Mouse (Mus musculus): ENCODE results near the gene B4galt5. TPM values are rescaled to one million over a fixed set of nuclear protein-coding genes. Genes with fewer than 3 reads are reported as not detected.

B4galt5 gene
- polyA plus RNA-seq, 1 experiment from 2014 or later: 1.5 TPM

- Histone ChIP-seq H3K9ac (ENCODE audit: low read depth, low read length) (no peak overlapping the region), H3K27me3 (ENCODE audit: control insufficient read depth, insufficient read depth, low read depth, low read length) (no peaks in the 10 kb centered on the region), H3K4me3 (ENCODE audit: low read depth, low read length) (no peak overlapping the region; the same call in 1 of the 2 replicates), H3K4me1 (ENCODE audit: control insufficient read depth, low read depth, low read length) (no peaks in the 10 kb centered on the region; the same call in 1 of the 2 replicates), H3K4me2 (ENCODE audit: low read depth, low read length) (peak overlapping the region; percentile 30), H3K36me3 (ENCODE audit: control insufficient read depth, insufficient read depth) (no peaks in the 10 kb centered on the region), H3K27ac (ENCODE audit: low read length) (peak overlapping the region; percentile 42), H3K9me3 (replicated peaks; ENCODE audit: control insufficient read depth, low read length) (peaks cover 3% of the 10 kb centered on the region)
- WGBS (ENCODE audit: insufficient replicate concordance): 16% methylated on average over 20 of the region's 20 CpGs
- no peak for ATAC-seq (ENCODE audit: low read depth)
These were observed 18.8 kb upstream of the B4galt5 start for GRCm38 (mm10) chr2:167367777-167368281.

DNA sequence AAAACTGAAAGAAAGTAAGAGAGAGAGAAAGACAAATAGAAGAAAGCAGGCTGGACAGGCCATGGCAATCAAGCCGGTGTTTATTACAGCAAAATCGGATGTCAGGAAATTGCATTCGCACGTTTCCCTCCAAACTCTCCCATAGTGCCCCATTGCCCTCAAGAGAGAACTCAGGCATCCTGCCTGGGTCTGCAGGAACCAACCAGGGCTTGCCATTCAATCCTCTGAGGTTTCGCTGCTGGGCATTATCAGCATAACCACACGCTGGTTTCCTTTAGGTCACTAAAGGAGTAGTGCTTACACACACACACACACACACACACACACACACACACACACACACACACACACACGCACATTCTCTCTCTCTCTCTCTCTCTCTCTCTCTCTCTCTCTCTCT, 18.3 kb upstream of the B4galt5 start:
- Histone ChIP-seq H3K27ac (ENCODE audit: low read length) (no peak overlapping the region; the same call in 1 of the 2 replicates), H3K4me3 (ENCODE audit: low read depth, low read length) (no peak overlapping the region), H3K4me1 (ENCODE audit: control insufficient read depth, low read depth, low read length) (no peaks in the 10 kb centered on the region; the same call in 1 of the 2 replicates), H3K36me3 (ENCODE audit: control insufficient read depth, insufficient read depth) (no peaks in the 10 kb centered on the region), H3K27me3 (ENCODE audit: control insufficient read depth, insufficient read depth, low read depth, low read length) (no peaks in the 10 kb centered on the region), H3K9me3 (replicated peaks; ENCODE audit: control insufficient read depth, low read length) (peaks cover 3% of the 10 kb centered on the region), H3K4me2 (ENCODE audit: low read depth, low read length) (no peak overlapping the region), H3K9ac (ENCODE audit: low read depth, low read length) (no peak overlapping the region)
- no peak for ATAC-seq (ENCODE audit: low read depth)
- WGBS (ENCODE audit: insufficient replicate concordance): 8% methylated on average over 7 of the region's 7 CpGs

- Histone ChIP-seq H3K27ac (ENCODE audit: low read length) (no peak overlapping the region), H3K9me3 (replicated peaks; ENCODE audit: control insufficient read depth, low read length) (peaks cover 3% of the 10 kb centered on the region), H3K9ac (ENCODE audit: low read depth, low read length) (no peak overlapping the region), H3K4me2 (ENCODE audit: low read depth, low read length) (no peak overlapping the region), H3K4me1 (ENCODE audit: control insufficient read depth, low read depth, low read length) (no peaks in the 10 kb centered on the region; the same call in 1 of the 2 replicates), H3K4me3 (ENCODE audit: low read depth, low read length) (no peak overlapping the region), H3K27me3 (ENCODE audit: control insufficient read depth, insufficient read depth, low read depth, low read length) (no peaks in the 10 kb centered on the region), H3K36me3 (ENCODE audit: control insufficient read depth, insufficient read depth) (no peaks in the 10 kb centered on the region)
- ATAC-seq (ENCODE audit: low read depth): no peak
- WGBS (ENCODE audit: insufficient replicate concordance): 87% methylated on average over 2 of the region's 2 CpGs
These were observed 16.1 kb upstream of the B4galt5 start for GRCm38 (mm10) chr2:167365063-167365462.

GRCm38 (mm10) chr2:167363272-167364045, 14.5 kb upstream of the B4galt5 start:
- Histone ChIP-seq H3K4me3 (ENCODE audit: low read depth, low read length) (no peak overlapping the region), H3K27ac (ENCODE audit: low read length) (no peak overlapping the region), H3K4me1 (ENCODE audit: control insufficient read depth, low read depth, low read length) (no peaks in the 10 kb centered on the region; the same call in 1 of the 2 replicates), H3K36me3 (ENCODE audit: control insufficient read depth, insufficient read depth) (no peaks in the 10 kb centered on the region), H3K9ac (ENCODE audit: low read depth, low read length) (no peak overlapping the region), H3K4me2 (ENCODE audit: low read depth, low read length) (no peak overlapping the region), H3K9me3 (replicated peaks; ENCODE audit: control insufficient read depth, low read length) (peaks cover 3% of the 10 kb centered on the region), H3K27me3 (ENCODE audit: control insufficient read depth, insufficient read depth, low read depth, low read length) (no peaks in the 10 kb centered on the region)
- WGBS (ENCODE audit: insufficient replicate concordance): 65% methylated on average over 9 of the region's 9 CpGs
- no peak for ATAC-seq (ENCODE audit: low read depth)

DNA sequence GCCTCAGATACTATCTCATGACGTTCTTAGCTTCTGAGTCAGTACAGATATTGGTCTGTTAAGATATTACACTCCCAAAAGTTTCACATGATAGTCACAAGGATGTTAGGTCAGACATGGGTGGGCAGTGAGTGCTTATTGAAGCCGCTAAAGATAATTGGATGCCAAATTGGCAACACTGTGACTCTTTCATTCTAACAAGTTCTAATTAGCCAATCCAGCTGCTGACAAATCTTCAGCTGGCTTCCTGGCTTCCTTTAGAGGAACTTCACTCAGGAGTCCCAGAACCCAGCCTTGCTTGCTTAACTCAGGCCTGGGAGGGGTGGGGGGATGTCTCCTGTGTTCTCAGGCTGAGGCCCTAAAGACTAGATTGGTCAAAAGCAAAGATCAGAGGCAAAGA, 9.5 kb upstream of the B4galt5 start:
- no peak overlapping the region; the same call in 1 of the 2 replicates for H3K27ac ChIP-seq (ENCODE audit: low read length)
- no peaks in the 10 kb centered on the region for H3K4me1 ChIP-seq (ENCODE audit: control insufficient read depth, low read depth, low read length)
- no peak overlapping the region for H3K9ac ChIP-seq (ENCODE audit: low read depth, low read length)
- no peaks in the 10 kb centered on the region for H3K27me3 ChIP-seq (ENCODE audit: control insufficient read depth, insufficient read depth, low read depth, low read length)
- 44% methylated on average over 2 of the region's 2 CpGs for WGBS (ENCODE audit: insufficient replicate concordance)
- H3K36me3 ChIP-seq (ENCODE audit: control insufficient read depth, insufficient read depth): no peaks in the 10 kb centered on the region
- H3K4me2 ChIP-seq (ENCODE audit: low read depth, low read length): no peak overlapping the region
- no peak for ATAC-seq (ENCODE audit: low read depth)
- H3K9me3 ChIP-seq (replicated peaks; ENCODE audit: control insufficient read depth, low read length): no peaks in the 10 kb centered on the region
- H3K4me3 ChIP-seq (ENCODE audit: low read depth, low read length): no peak overlapping the region

GRCm38 (mm10) chr2:167356885-167357284, 7.9 kb upstream of the B4galt5 start:
- 0 out of 2 replicates have a peak, but pooled peaks have one; percentile 28 for ATAC-seq (ENCODE audit: low read depth)
- Histone ChIP-seq H3K9me3 (replicated peaks; ENCODE audit: control insufficient read depth, low read length) (no peaks in the 10 kb centered on the region), H3K27me3 (ENCODE audit: control insufficient read depth, insufficient read depth, low read depth, low read length) (no peaks in the 10 kb centered on the region), H3K4me1 (ENCODE audit: control insufficient read depth, low read depth, low read length) (no peaks in the 10 kb centered on the region; the same call in 1 of the 2 replicates), H3K36me3 (ENCODE audit: control insufficient read depth, insufficient read depth) (no peaks in the 10 kb centered on the region), H3K4me2 (ENCODE audit: low read depth, low read length) (no peak overlapping the region), H3K9ac (ENCODE audit: low read depth, low read length) (no peak overlapping the region), H3K4me3 (ENCODE audit: low read depth, low read length) (no peak overlapping the region), H3K27ac (ENCODE audit: low read length) (no peak overlapping the region)

DNA sequence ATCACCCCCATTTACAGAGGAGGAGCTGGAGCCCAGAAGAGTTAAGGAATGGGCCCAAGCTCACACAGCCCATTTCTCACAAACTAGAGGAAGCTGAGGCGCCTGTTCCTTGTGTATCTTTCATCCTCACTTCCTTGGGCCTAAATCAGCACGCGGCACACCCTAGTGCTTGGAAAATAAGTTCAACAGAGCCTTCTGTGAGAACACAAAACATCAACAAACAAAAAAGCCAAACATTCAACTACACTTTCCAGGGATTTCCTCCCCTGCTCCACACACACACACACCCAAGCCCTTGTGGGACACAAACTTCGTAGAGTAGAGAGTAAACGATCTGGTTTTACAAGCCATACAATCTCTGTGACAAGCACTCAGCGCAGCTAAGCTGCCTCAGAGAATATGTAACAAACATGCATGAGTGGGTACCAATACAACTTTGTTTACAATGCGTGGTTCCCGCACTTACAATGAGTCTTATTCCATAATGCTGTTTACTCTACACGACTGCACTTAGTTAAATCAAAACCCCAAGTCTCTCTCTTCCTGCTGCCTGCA, 5.7 kb upstream of the B4galt5 start:
- Histone ChIP-seq H3K4me1 (ENCODE audit: control insufficient read depth, low read depth, low read length) (peaks cover 12% of the 10 kb centered on the region), H3K27ac (ENCODE audit: low read length) (no peak overlapping the region), H3K4me2 (ENCODE audit: low read depth, low read length) (no peak overlapping the region), H3K4me3 (ENCODE audit: low read depth, low read length) (no peak overlapping the region), H3K9ac (ENCODE audit: low read depth, low read length) (no peak overlapping the region), H3K36me3 (ENCODE audit: control insufficient read depth, insufficient read depth) (no peaks in the 10 kb centered on the region), H3K9me3 (replicated peaks; ENCODE audit: control insufficient read depth, low read length) (no peaks in the 10 kb centered on the region), H3K27me3 (ENCODE audit: control insufficient read depth, insufficient read depth, low read depth, low read length) (peaks cover 17% of the 10 kb centered on the region)
- no peak for ATAC-seq (ENCODE audit: low read depth)
- 69% methylated on average over 9 of the region's 9 CpGs for WGBS (ENCODE audit: insufficient replicate concordance)

DNA sequence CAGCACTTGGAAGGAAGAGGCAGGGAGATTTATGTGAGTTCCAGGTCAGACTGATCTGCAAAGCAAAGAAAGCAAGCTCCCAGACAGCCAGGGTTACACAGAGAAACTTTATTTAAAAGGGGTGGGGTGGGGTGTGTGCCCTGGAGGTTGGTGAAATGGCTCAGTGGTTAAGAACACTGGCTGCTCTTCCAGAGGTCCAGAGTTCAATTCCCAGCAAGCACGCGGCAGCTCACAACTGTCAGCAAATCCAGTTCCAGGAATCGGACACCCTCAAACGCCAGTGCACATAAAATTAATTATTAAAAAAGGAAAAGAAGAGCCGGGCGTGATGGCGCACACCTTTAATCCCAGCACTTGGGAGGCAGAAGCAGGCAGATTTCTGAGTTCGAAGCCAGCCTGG, 5.1 kb upstream of the B4galt5 start:
- no peak overlapping the region for H3K4me3 ChIP-seq (ENCODE audit: low read depth, low read length)
- no peaks in the 10 kb centered on the region for H3K36me3 ChIP-seq (ENCODE audit: control insufficient read depth, insufficient read depth)
- H3K27me3 ChIP-seq (ENCODE audit: control insufficient read depth, insufficient read depth, low read depth, low read length): peaks cover 23% of the 10 kb centered on the region
- 71% methylated on average over 8 of the region's 8 CpGs for WGBS (ENCODE audit: insufficient replicate concordance)
- H3K9ac ChIP-seq (ENCODE audit: low read depth, low read length): no peak overlapping the region
- no peaks in the 10 kb centered on the region for H3K9me3 ChIP-seq (replicated peaks; ENCODE audit: control insufficient read depth, low read length)
- no peak overlapping the region for H3K4me2 ChIP-seq (ENCODE audit: low read depth, low read length)
- no peak overlapping the region for H3K27ac ChIP-seq (ENCODE audit: low read length)
- H3K4me1 ChIP-seq (ENCODE audit: control insufficient read depth, low read depth, low read length): peaks cover 18% of the 10 kb centered on the region
- ATAC-seq (ENCODE audit: low read depth): no peak

DNA sequence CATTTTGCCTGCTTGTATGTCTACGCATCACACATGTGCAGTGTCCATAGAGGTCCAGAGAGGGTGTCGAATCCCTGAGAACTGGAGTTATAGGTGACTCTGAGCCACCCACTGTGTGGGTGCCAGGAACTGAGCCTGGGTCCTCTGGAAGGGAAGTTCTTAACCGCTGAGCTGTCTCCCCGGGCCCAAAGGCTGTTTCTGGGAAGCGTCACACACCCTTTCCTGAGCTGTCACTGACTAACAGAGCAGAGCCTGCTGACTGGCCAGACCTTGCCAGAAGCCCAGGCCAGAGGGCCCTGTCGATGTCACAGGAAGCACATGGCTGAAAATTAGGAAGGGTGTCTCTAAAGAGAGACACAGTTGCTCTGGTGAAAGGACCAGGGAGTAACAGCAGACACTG, 3.5 kb upstream of the B4galt5 start:
- 40% methylated on average over 6 of the region's 6 CpGs for WGBS (ENCODE audit: insufficient replicate concordance)
- H3K27ac ChIP-seq (ENCODE audit: low read length): no peak overlapping the region
- no peak overlapping the region for H3K9ac ChIP-seq (ENCODE audit: low read depth, low read length)
- H3K36me3 ChIP-seq (ENCODE audit: control insufficient read depth, insufficient read depth): no peaks in the 10 kb centered on the region
- no peaks in the 10 kb centered on the region for H3K9me3 ChIP-seq (replicated peaks; ENCODE audit: control insufficient read depth, low read length)
- H3K4me1 ChIP-seq (ENCODE audit: control insufficient read depth, low read depth, low read length): peaks cover 25% of the 10 kb centered on the region
- ATAC-seq (ENCODE audit: low read depth): no peak
- H3K4me2 ChIP-seq (ENCODE audit: low read depth, low read length): no peak overlapping the region
- H3K27me3 ChIP-seq (ENCODE audit: control insufficient read depth, insufficient read depth, low read depth, low read length): peaks cover 38% of the 10 kb centered on the region
- H3K4me3 ChIP-seq (ENCODE audit: low read depth, low read length): no peak overlapping the region

Data from liver, embryonic 16.5 days (tissue).